Mouse (Mus musculus) stomach, embryonic 16.5 days (tissue): ENCODE results near the gene Alox12b. TPM values are rescaled to one million over a fixed set of nuclear protein-coding genes. Genes with fewer than 3 reads are reported as not detected.

Source experiments
- ATAC-seq: fragments of 200-750 bp; cut with Nextera tagmentation; 2 replicates; pipeline ENCODE4 v1.8.0; 2017; ENCODE audit warnings: moderate number of reproducible peaks, moderate TSS enrichment; ENCODE audit not compliant: insufficient read depth, low FRiP score
- H3K27ac ChIP-seq: fragments of 300-500 bp; sonication (generic); 2 replicates; pipeline ENCODE4 v1.5.1; 2014; ENCODE audit warnings: low read length
- H3K27me3 ChIP-seq: fragments of 300-500 bp; sonication (generic); 2 replicates; pipeline ENCODE4 v1.6.1; 2014; ENCODE audit warnings: low read length, control low read depth, mixed read lengths; ENCODE audit not compliant: control insufficient read depth, insufficient read depth
- H3K36me3 ChIP-seq: fragments of 300-500 bp; sonication (generic); 2 replicates; pipeline ENCODE4 v1.6.1; 2014; ENCODE audit warnings: low read length; ENCODE audit not compliant: control insufficient read depth, insufficient read depth
- H3K4me1 ChIP-seq: fragments of 300-500 bp; sonication (generic); 2 replicates; pipeline ENCODE4 v1.6.1; 2014; ENCODE audit warnings: low read length, control low read depth, mixed read lengths; ENCODE audit not compliant: control insufficient read depth, insufficient read depth
- H3K4me2 ChIP-seq: fragments of 300-500 bp; sonication (generic); 2 replicates; pipeline ENCODE4 v1.6.1; 2014; ENCODE audit warnings: low read depth, low read length, mixed read lengths
- H3K4me3 ChIP-seq: fragments of 300-500 bp; sonication (generic); replicated peaks from 2 replicates; pipeline ENCODE4 v1.5.1; 2014; ENCODE audit warnings: mild to moderate bottlenecking, low read length
- H3K9ac ChIP-seq: fragments of 300-500 bp; sonication (generic); 2 replicates; pipeline ENCODE4 v1.6.1; 2014; ENCODE audit warnings: low read length
- H3K9me3 ChIP-seq: fragments of 300-500 bp; sonication (generic); replicated peaks from 2 replicates; pipeline ENCODE4 v1.6.1; 2016; ENCODE audit warnings: low read length, control low read depth; ENCODE audit not compliant: control insufficient read depth
- WGBS: fragments of 180-500 bp; shearing (Covaris S2); extraction: QIAGEN DNeasy Blood & Tissue Kit; methylation state at CpG from one replicate; pipeline ENCODE4 v1.1.7; 2014; 5-methylcytosine and 5-hydroxymethylcytosine counted together
- polyA plus RNA-seq: library from polyadenylated mRNA; unstranded; fragments of >200 nt; fragmentation: Nextera tagmentation; extraction: Ambion mirVana; gene quantifications from 2 replicates; pipeline ENCODE4 v1.2.1, GENCODE M21; 2015

Gene Alox12b
- polyA plus RNA-seq, 1 experiment from 2014 or later: 42.2 TPM

DNA sequence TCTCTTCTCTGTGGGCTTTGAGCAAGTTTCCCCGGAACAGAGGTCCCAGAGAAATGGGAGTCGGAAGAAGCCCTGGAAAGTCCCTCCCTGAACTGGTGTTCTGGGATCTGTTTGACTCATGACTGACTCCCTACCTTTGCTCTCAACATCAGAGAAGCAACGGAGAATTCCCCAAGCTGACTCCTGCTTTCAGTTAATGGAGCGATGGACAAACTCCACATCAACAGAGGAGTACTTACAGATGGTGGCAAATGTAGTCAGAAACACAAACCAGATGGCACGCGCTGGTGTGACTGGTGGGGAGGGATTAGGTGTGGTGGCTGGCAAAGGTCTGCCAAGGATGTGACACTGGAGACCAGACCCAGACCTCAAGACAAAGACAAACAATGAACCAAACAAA lies 5.8 kb upstream of the Alox12b start:
- peak overlapping the region; percentile 60; the same call in 1 of the 2 replicates for H3K9ac ChIP-seq
- ATAC-seq: no peak
- H3K27ac ChIP-seq: no peak overlapping the region; the same call in 1 of the 2 replicates
- 46% methylated on average over 6 of the region's 6 CpGs for WGBS
- H3K4me3 ChIP-seq: peak overlapping the region; percentile 32
- H3K4me2 ChIP-seq: peak overlapping the region; percentile 52
- H3K9me3 ChIP-seq: no peaks in the 10 kb centered on the region
- no peaks in the 10 kb centered on the region for H3K27me3 ChIP-seq
- H3K36me3 ChIP-seq: no peaks in the 10 kb centered on the region
- H3K4me1 ChIP-seq: peaks cover 6% of the 10 kb centered on the region; the same call in 1 of the 2 replicates

DNA sequence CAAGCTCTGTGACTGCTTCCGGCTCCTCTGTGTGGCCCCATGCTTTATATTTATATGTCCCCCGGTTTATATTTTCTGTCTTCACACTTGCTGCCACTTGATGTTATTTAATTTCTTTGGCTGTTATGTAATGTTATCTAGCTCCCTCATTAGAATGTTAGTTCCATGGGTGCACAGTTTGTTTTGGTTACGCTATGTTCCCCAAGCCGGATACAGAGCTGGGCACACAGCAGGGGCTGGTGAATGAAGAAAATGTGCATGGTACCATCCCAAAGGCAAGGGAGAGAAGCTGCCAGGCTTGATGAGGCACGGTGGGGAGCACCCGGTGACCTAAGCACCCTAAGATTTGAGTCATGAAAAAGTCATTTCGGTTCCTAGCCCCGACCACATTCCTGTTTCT lies 3.0 kb upstream of the Alox12b start:
- 79% methylated on average over 8 of the region's 8 CpGs for WGBS
- Histone ChIP-seq H3K27me3 (peaks cover 14% of the 10 kb centered on the region), H3K4me2 (no peak overlapping the region), H3K9me3 (no peaks in the 10 kb centered on the region), H3K27ac (no peak overlapping the region), H3K9ac (no peak overlapping the region), H3K4me1 (peaks cover 10% of the 10 kb centered on the region; the same call in 1 of the 2 replicates), H3K4me3 (no peak overlapping the region), H3K36me3 (no peaks in the 10 kb centered on the region)
- ATAC-seq: no peak

DNA sequence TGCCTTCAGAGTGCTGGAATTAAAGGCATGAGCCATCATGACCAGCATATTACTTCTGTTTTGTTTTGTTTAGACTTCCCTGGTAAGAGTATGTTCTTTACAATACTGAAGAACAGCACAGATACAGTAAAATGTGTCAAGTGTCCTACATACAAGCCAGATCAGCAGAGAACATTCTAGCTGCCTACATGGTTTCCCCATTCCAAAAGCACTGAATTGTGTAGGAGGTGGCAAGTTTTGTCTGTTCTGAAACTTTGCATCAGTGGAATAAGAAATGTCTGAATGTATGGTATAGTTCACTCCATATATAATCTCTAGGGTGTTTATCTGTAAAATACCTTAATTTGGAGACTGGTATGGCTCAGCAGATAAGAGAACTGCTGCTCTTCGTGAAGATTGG lies 1.4 kb upstream of the Alox12b start:
- Histone ChIP-seq H3K4me3 (no peak overlapping the region), H3K9ac (no peak overlapping the region), H3K4me1 (peaks cover 10% of the 10 kb centered on the region; the same call in 1 of the 2 replicates), H3K27ac (no peak overlapping the region), H3K36me3 (no peaks in the 10 kb centered on the region), H3K4me2 (no peak overlapping the region), H3K9me3 (no peaks in the 10 kb centered on the region), H3K27me3 (peaks cover 14% of the 10 kb centered on the region)
- WGBS: 35% methylated on average over 1 of the region's 1 CpGs
- no peak for ATAC-seq

DNA sequence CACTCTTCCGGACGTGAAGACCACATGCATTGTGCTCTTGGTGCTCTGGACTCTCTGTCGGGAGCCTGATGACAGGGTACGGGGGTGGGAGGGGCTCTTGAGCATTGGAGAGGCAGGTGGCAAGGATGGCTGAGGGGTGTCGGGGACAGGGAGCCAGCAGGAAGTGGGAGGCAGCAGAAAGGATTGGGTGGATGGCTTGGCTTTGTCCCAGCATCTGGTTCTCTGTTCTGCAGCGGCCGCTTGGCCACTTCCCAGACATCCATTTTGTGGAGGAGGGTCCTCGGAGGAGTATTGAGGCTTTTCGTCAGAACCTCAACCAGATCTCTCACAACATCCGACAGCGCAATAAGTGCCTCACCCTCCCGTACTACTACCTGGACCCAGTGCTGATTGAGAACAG lies 12.5 kb downstream of the Alox12b start:
- no peak overlapping the region for H3K9ac ChIP-seq
- WGBS: 76% methylated on average over 12 of the region's 12 CpGs
- H3K4me2 ChIP-seq: no peak overlapping the region
- no peaks in the 10 kb centered on the region for H3K9me3 ChIP-seq
- H3K36me3 ChIP-seq: no peaks in the 10 kb centered on the region
- H3K4me3 ChIP-seq: no peak overlapping the region
- ATAC-seq: no peak
- H3K27ac ChIP-seq: no peak overlapping the region
- H3K4me1 ChIP-seq: no peaks in the 10 kb centered on the region
- no peaks in the 10 kb centered on the region for H3K27me3 ChIP-seq

DNA sequence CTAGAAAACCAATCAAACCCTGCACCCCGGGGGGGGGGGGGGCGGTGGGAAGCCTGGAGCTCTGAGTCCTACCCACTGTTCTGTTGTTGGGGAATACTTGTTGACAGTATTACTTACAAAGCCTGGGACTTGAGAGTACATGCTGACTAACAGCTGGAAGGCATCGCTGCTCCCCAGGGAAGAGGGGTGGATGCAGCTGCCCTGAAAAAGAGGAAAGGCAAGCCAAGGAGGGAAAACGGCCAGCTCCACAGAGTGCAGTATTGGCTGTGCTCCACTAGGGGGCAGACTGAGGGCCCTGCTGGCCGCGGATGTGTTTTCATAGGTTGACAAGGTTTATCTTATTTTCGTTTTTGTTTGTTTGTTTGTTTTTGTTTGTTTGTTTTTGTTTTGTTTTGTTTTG lies 14.8 kb downstream of the Alox12b start:
- Histone ChIP-seq H3K4me1 (no peaks in the 10 kb centered on the region), H3K9me3 (no peaks in the 10 kb centered on the region), H3K4me2 (no peak overlapping the region), H3K9ac (no peak overlapping the region), H3K4me3 (no peak overlapping the region), H3K36me3 (no peaks in the 10 kb centered on the region), H3K27ac (no peak overlapping the region), H3K27me3 (no peaks in the 10 kb centered on the region)
- WGBS: 22% methylated on average over 7 of the region's 7 CpGs
- peak; percentile 60; the same call in 1 of the 2 replicates for ATAC-seq

DNA sequence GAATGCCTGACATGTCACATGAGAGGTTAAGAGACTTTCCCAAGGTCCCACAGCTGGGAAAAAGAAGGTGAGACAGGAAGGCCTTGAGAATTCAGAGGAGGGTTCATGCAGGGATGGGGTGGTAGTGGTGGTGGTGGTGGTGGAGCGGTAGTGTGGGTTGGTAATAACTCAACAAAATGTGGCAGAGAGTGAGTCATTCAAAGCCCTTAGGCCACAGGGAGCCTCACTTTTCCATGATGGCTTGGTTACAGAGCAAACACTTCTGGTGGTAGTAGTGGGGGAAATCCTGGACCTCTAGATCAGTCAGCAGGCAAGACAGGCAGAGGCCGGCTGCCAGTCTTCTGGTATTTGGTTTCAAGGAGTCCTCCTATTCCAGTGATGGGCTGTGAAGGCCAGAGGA lies 15.8 kb downstream of the Alox12b start:
- no peaks in the 10 kb centered on the region for H3K4me1 ChIP-seq
- no peak overlapping the region for H3K4me2 ChIP-seq
- no peaks in the 10 kb centered on the region for H3K9me3 ChIP-seq
- H3K36me3 ChIP-seq: no peaks in the 10 kb centered on the region
- no peaks in the 10 kb centered on the region for H3K27me3 ChIP-seq
- no peak overlapping the region for H3K4me3 ChIP-seq
- ATAC-seq: no peak
- H3K9ac ChIP-seq: no peak overlapping the region
- no peak overlapping the region for H3K27ac ChIP-seq
- WGBS: 81% methylated on average over 2 of the region's 2 CpGs

DNA sequence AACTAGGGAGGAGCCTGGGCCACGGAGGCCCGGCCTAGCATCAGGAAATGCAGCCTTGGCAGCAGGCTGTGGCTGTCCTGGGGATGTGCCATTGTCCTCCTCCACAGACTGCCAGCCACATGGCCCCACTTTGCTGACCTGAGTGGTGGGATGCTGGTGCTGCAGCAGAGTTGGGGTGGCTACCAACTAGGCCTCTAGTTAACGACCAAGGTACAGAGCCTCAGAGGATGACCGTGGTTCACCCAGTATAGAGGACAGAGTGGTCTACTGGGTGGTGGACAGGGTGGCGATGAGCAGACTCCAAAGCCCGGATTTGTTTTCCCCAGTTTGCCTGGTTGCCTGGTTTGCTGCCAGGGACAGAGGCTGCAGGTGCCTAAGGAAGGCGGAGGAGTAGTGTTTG lies 17.9 kb downstream of the Alox12b start:
- 80% methylated on average over 7 of the region's 7 CpGs for WGBS

DNA sequence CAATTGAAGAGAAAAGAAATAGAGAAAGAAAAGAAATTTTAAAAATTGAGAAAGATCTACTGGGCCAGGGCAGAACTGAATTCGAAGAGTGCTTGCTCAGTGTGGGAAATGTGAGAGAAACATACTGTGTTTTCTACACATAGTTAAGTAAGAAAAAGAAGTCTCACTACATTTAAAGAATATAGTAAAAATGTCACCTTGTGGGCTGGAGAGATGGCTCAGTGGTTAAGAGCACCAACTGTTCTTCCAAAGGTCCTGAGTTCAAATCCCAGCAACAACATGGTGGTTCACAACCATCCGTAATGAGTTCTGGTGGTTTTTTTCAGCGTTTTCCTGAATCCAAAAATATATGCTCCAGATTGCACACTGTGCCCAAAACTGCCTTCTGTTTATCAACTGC lies 21.7 kb downstream of the Alox12b start:
- no peaks in the 10 kb centered on the region for H3K9me3 ChIP-seq
- no peaks in the 10 kb centered on the region for H3K27me3 ChIP-seq
- no peak overlapping the region for H3K27ac ChIP-seq
- 79% methylated on average over 3 of the region's 3 CpGs for WGBS
- H3K9ac ChIP-seq: no peak overlapping the region
- ATAC-seq: no peak
- H3K4me2 ChIP-seq: no peak overlapping the region
- H3K4me3 ChIP-seq: no peak overlapping the region
- H3K4me1 ChIP-seq: no peaks in the 10 kb centered on the region
- H3K36me3 ChIP-seq: no peaks in the 10 kb centered on the region

More for the DNA sequence above, 17.9 kb downstream of the Alox12b start:
- H3K9me3 ChIP-seq: no peaks in the 10 kb centered on the region
- no peak for ATAC-seq
- no peaks in the 10 kb centered on the region for H3K27me3 ChIP-seq
- H3K4me3 ChIP-seq: no peak overlapping the region
- no peak overlapping the region for H3K27ac ChIP-seq
- H3K4me2 ChIP-seq: no peak overlapping the region
- H3K36me3 ChIP-seq: no peaks in the 10 kb centered on the region
- H3K4me1 ChIP-seq: no peaks in the 10 kb centered on the region
- H3K9ac ChIP-seq: no peak overlapping the region

DNA sequence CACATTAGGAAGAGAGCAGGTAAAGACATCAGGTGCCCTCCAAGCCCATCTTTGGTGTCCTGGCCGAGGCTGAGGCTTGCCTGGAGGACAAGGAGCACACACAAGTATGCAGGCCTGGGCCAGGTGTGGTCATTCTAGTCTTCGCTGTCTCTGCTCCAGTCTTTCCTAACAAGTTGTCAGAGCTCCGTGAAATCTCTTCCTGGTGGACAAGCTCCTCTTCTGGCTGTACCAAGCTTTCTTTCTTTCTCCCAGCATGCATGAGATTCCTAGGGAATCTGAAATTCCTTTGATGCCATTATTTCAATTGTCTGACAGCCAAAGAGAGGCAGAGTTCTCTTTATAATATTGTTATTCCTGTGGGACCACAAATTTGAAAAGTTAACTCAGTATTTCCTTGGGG lies 22.7 kb downstream of the Alox12b start:
- WGBS: 49% methylated on average over 3 of the region's 3 CpGs
- H3K27me3 ChIP-seq: no peaks in the 10 kb centered on the region
- no peaks in the 10 kb centered on the region for H3K9me3 ChIP-seq
- H3K4me1 ChIP-seq: no peaks in the 10 kb centered on the region
- H3K9ac ChIP-seq: no peak overlapping the region
- H3K36me3 ChIP-seq: no peaks in the 10 kb centered on the region
- no peak overlapping the region for H3K27ac ChIP-seq
- ATAC-seq: no peak
- H3K4me2 ChIP-seq: no peak overlapping the region
- H3K4me3 ChIP-seq: no peak overlapping the region

DNA sequence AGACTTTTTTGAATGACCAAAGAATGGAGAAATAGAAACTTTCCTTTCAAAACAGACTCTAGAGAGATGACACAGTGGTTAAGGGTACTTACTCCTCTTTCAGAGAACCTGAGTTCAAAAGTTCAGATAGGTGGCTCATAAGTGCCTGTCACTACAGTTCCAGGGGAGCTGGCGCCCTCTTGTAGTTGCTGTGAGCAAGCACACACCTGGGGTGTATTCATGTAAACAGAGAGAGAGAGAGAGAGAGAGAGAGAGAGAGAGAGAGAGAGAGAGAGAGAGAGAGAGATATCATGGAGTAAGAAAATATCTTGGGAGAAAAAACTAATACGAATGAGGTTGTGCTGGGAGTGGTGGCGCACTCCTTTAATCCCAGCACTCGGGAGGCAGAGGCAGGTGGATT lies 23.3 kb downstream of the Alox12b start:
- no peaks in the 10 kb centered on the region for H3K9me3 ChIP-seq
- no peaks in the 10 kb centered on the region for H3K4me1 ChIP-seq
- no peak overlapping the region for H3K9ac ChIP-seq
- H3K36me3 ChIP-seq: no peaks in the 10 kb centered on the region
- no peak overlapping the region for H3K4me3 ChIP-seq
- H3K27ac ChIP-seq: no peak overlapping the region
- WGBS: 80% methylated on average over 4 of the region's 4 CpGs
- H3K4me2 ChIP-seq: no peak overlapping the region
- no peaks in the 10 kb centered on the region for H3K27me3 ChIP-seq
- ATAC-seq: no peak
